30 mouse cellular contexts compared by ENCODE assay signal in the genomic region with DNA sequence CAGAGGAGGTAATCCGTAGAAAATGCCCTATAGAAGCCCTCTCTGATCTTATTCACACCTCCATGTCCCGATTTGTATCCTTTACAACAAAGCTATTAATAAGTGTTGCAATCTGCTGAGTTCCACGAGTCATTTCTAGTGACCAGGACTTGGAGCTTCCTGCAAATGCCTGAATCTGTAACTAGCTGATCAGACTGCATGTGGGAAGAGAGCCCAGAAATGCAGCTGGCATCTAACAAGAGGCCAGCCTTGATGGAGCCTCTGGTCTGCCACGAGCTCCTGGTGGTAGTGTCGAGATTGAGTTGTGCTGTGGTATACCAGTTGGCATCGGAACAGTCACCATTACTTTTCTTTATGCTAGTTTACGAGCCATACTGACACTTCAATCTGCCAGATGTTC.
A peak's percentile ranks its signal among the peaks of the same experiment; 100 is the strongest.
DNase-seq lines count a peak whose midpoint lies in the region; ATAC-seq lines count a peak whose summit lies in the region.
"Had no signal": no experiment of that assay in that cellular context is flagged by ENCODE, and none has a peak within 500 bp of the region (broad histone marks: within the 10 kb centered on the region; RNA-seq: fewer than 3 reads in every experiment).

No protein-coding gene starts in this region.

- peaks cover 4% of the 10 kb centered on the region for H3K27me3 ChIP-seq in heart, embryonic 11.5 days (ENCODE audit: control insufficient read depth, insufficient read depth, low read length)
- H3K27me3 ChIP-seq: CH12.LX; embryonic facial prominence, embryonic 12.5 days; hindbrain, embryonic 13.5 days; midbrain, embryonic 15.5 days; neural tube, embryonic 13.5 days; stomach, embryonic 15.5 days had no signal

- no peak for ATAC-seq in cerebellum, adult (ENCODE audit: insufficient number of reproducible peaks, low FRiP score, low TSS enrichment)
- ATAC-seq in heart, embryonic 11.5 days (replicated peaks; ENCODE audit: insufficient number of reproducible peaks, low FRiP score, low TSS enrichment), result no peak
- ATAC-seq: midbrain, embryonic 15.5 days had no signal

- H3K4me2 ChIP-seq in heart, embryonic 11.5 days, result no peak overlapping the region
- H3K4me2 ChIP-seq: embryonic facial prominence, embryonic 12.5 days; heart, embryonic 12.5 days; hindbrain, embryonic 13.5 days; limb, embryonic 15.5 days; lung, embryonic 14.5 days; midbrain, embryonic 15.5 days; neural tube, embryonic 13.5 days; stomach, embryonic 15.5 days had no signal

- H3K9me3 ChIP-seq in heart, embryonic 11.5 days (replicated peaks; ENCODE audit: control insufficient read depth, low read length), result no peaks in the 10 kb centered on the region
- H3K9me3 ChIP-seq: embryonic facial prominence, embryonic 12.5 days; heart, embryonic 12.5 days; hindbrain, embryonic 13.5 days; limb, embryonic 15.5 days; midbrain, embryonic 15.5 days; neural tube, embryonic 13.5 days; stomach, embryonic 15.5 days had no signal

- H3K4me3 ChIP-seq in heart, embryonic 11.5 days (ENCODE audit: low read depth, low read length), result no peak overlapping the region
- H3K4me3 ChIP-seq: embryonic facial prominence, embryonic 12.5 days; heart, embryonic 12.5 days; hindbrain, embryonic 13.5 days; layer of hippocampus, adult 2 months; limb, embryonic 15.5 days; midbrain, embryonic 15.5 days; myocyte; neural tube, embryonic 13.5 days; stomach, embryonic 15.5 days had no signal

- H3K4me1 ChIP-seq in heart, embryonic 11.5 days (ENCODE audit: control insufficient read depth, insufficient read depth, low read length), result no peaks in the 10 kb centered on the region
- H3K4me1 ChIP-seq: embryonic facial prominence, embryonic 12.5 days; limb, embryonic 15.5 days had no signal

- intact Hi-C loops in heart, postnatal 10 days (cut with DNase I), result no loop called here

- no peak overlapping the region for H3K9ac ChIP-seq in heart, embryonic 11.5 days (ENCODE audit: low read depth, low read length)
- H3K9ac ChIP-seq: embryonic facial prominence, embryonic 12.5 days; heart, embryonic 12.5 days; hindbrain, embryonic 13.5 days; limb, embryonic 15.5 days; liver, embryonic 14.5 days; lung, embryonic 14.5 days; midbrain, embryonic 15.5 days; neural tube, embryonic 13.5 days; stomach, embryonic 15.5 days had no signal

- no peaks in the 10 kb centered on the region for H3K36me3 ChIP-seq in heart, embryonic 11.5 days (ENCODE audit: control insufficient read depth, insufficient read depth, low read length)
- H3K36me3 ChIP-seq: embryonic facial prominence, embryonic 12.5 days; G1E; heart, embryonic 12.5 days; limb, embryonic 15.5 days; midbrain, embryonic 15.5 days; stomach, embryonic 15.5 days had no signal

- 75% methylated on average over 7 of the region's 7 CpGs for WGBS in heart, embryonic 11.5 days (ENCODE audit: insufficient replicate concordance)

- DNase-seq in cerebellum, postnatal 14 days, result peak; percentile 29 to 33
- peak; percentile 24 to 30 for DNase-seq in heart, postnatal 10 days
- DNase-seq in right cerebral cortex, postnatal 10 days (ENCODE audit: low spot score in 2 of 2), result peak; percentile 48 to 55
- no peak for DNase-seq in right cerebral cortex, adult 2 months (ENCODE audit: low spot score in 2 of 2)
- DNase-seq in fibroblast of lung, adult 2 months (ENCODE audit: low read depth), result peak; percentile 35
- DNase-seq in lung, postnatal 36 days, result no peak
- DNase-seq: adrenal gland, postnatal 14 days; cerebellum, adult 11 months; cerebellum, adult 9-11 months; gastrocnemius, postnatal 14 days; heart, adult 11 months; heart, postnatal 36 days; kidney, adult 9 months; kidney, postnatal 14 days; lung, embryonic 14.5 days; thymus, postnatal 25 days had no signal

- no peak overlapping the region for H3K27ac ChIP-seq in heart, embryonic 11.5 days (ENCODE audit: low read depth, low read length)
- H3K27ac ChIP-seq: embryonic facial prominence, embryonic 12.5 days; hindbrain, embryonic 13.5 days; layer of hippocampus, adult 2 months; limb, embryonic 15.5 days; liver, embryonic 14.5 days; midbrain, embryonic 15.5 days; neural tube, embryonic 13.5 days; stomach, embryonic 15.5 days had no signal

Comparison
In these comparisons a context has a peak if more than half of its experiments do, and no peak if none do; other contexts are left out.
1. DNase-seq: peak in cerebellum, postnatal 14 days (2 of 2), heart, postnatal 10 days (2 of 2), right cerebral cortex, postnatal 10 days (2 of 2) and fibroblast of lung, adult 2 months (single experiment); none in right cerebral cortex, adult 2 months (0 of 2) and lung, postnatal 36 days (single experiment).